Mouse (Mus musculus) cerebellum, postnatal 4 days (tissue): ENCODE measurements around the gene Txndc2.

Source experiments
- DNase-seq, 2 experiments: peaks; one replicate each; pipeline ENCODE4 v3.0.0; 2022; ENCODE audit warnings: low spot score in 2 of 2, mixed read lengths in 1 of 2

Txndc2 gene

GRCm38 (mm10) chr17:65641734-65642218 is at the start of gene Txndc2:
Gene Txndc2, minus strand, starts transcription at chr17:65642168.
- DNase-seq = no peak

GRCm38 (mm10) chr17:65683731-65684130 is 41.8 kb upstream of the Txndc2 start:
- peak in 1 of 2 experiments; percentile 46 for DNase-seq

- DNase-seq = no peak
Observed at GRCm38 (mm10) chr17:65683316-65683715, 41.3 kb upstream of the Txndc2 start.

GRCm38 (mm10) chr17:65682071-65682680 is 40.2 kb upstream of the Txndc2 start:
- DNase-seq = no peak

GRCm38 (mm10) chr17:65681516-65681915 is 39.5 kb upstream of the Txndc2 start:
- DNase-seq = no peak

- no peak for DNase-seq
Observed at GRCm38 (mm10) chr17:65680801-65681412, 38.9 kb upstream of the Txndc2 start.

- DNase-seq = no peak
Observed at GRCm38 (mm10) chr17:65679806-65680446, 38.0 kb upstream of the Txndc2 start.

- DNase-seq = no peak
Observed at GRCm38 (mm10) chr17:65677742-65678141, 35.8 kb upstream of the Txndc2 start.

GRCm38 (mm10) chr17:65676536-65676935 is 34.6 kb upstream of the Txndc2 start:
- DNase-seq = no peak

- DNase-seq = no peak
Observed at GRCm38 (mm10) chr17:65675985-65676384, 34.0 kb upstream of the Txndc2 start.

GRCm38 (mm10) chr17:65674710-65675171 is 32.8 kb upstream of the Txndc2 start:
- DNase-seq = no peak

- no peak for DNase-seq
Observed at GRCm38 (mm10) chr17:65672926-65673325, 31.0 kb upstream of the Txndc2 start.

GRCm38 (mm10) chr17:65669061-65669460 is 27.1 kb upstream of the Txndc2 start:
- no peak for DNase-seq

GRCm38 (mm10) chr17:65667792-65668191 is 25.8 kb upstream of the Txndc2 start:
- DNase-seq = no peak

- DNase-seq = no peak
Observed at GRCm38 (mm10) chr17:65666388-65667161, 24.6 kb upstream of the Txndc2 start.

GRCm38 (mm10) chr17:65665786-65666387 is 23.9 kb upstream of the Txndc2 start:
- no peak for DNase-seq

- no peak for DNase-seq
Observed at GRCm38 (mm10) chr17:65663329-65664078, 21.5 kb upstream of the Txndc2 start.

GRCm38 (mm10) chr17:65662662-65663061 is 20.7 kb upstream of the Txndc2 start:
- no peak for DNase-seq

- no peak for DNase-seq
Observed at GRCm38 (mm10) chr17:65658416-65658815, 16.4 kb upstream of the Txndc2 start.

GRCm38 (mm10) chr17:65657958-65658357 is 16.0 kb upstream of the Txndc2 start:
- no peak for DNase-seq

- no peak for DNase-seq
Observed at GRCm38 (mm10) chr17:65656731-65657130, 14.8 kb upstream of the Txndc2 start.
